Mouse (Mus musculus) splenic B cell, adult 2 months (primary cell): Measurements from ENCODE around the gene Prss2.

ENCODE experiments used
- DNase-seq: peaks from one replicate; pipeline ENCODE4 v3.0.0-alpha.2; 2011; ENCODE audit warnings: low read depth, low spot score
- H3K27me3 ChIP-seq: 2 replicates; pipeline ENCODE4 v1.6.1; 2012; ENCODE audit warnings: mild to moderate bottlenecking, low read length, moderate library complexity, mixed read lengths; ENCODE audit not compliant: control insufficient read depth, poor library complexity, insufficient read depth, severe bottlenecking
- H3K36me3 ChIP-seq: 2 replicates; pipeline ENCODE4 v1.6.1; 2012; ENCODE audit warnings: mild to moderate bottlenecking, low read length, moderate library complexity, mixed read lengths; ENCODE audit not compliant: control insufficient read depth, poor library complexity, insufficient read depth, severe bottlenecking

Gene Prss2

DNA sequence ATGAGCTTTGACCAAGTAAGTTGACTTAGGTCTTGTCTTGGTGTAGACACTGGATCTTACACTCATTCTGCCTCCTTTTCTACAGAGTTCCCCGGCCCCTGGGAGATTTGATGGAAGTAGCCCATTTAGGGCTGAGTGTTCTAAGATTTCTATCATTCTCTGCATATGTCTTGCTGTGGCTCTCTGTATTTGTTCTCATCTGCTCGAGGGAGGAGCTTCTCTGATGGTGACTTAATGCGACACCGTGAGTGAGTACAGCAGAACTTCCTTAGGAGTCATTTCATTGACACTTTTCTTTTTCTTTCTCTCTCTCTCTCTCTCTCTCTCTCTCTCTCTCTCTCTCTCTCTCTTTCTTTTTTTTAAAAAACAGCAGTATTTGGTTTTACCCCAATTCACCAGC, 45.4 kb downstream of the Prss2 start:
- no peaks in the 10 kb centered on the region for H3K36me3 ChIP-seq
- no peak for DNase-seq

GRCm38 (mm10) chr6:41569078-41569477, 47.5 kb downstream of the Prss2 start:
- no peak for DNase-seq
- Histone ChIP-seq H3K36me3 (no peaks in the 10 kb centered on the region), H3K27me3 (no peaks in the 10 kb centered on the region)

More for the DNA sequence above, 45.4 kb downstream of the Prss2 start:
- H3K27me3 ChIP-seq = no peaks in the 10 kb centered on the region
